Mouse (Mus musculus) heart, postnatal 4 days (tissue): Measurements from ENCODE around the gene Ffar3. TPM values are rescaled to one million over a fixed set of nuclear protein-coding genes. Genes with fewer than 3 reads are reported as not detected.

Experiments
- total RNA-seq, 2 experiments: library from RNA; stranded (reverse); gene quantifications; 2 replicates each; pipeline ENCODE4 v1.2.3; 2021

Gene Ffar3
- total RNA-seq, 2 experiments from 2014 or later, result not detected

Other genes starting within 250 kb of the Ffar3 start
- under 1 TPM; 0.62 to 0.86 TPM for gene Upk1a, start 243.3 kb downstream of the Ffar3 start, total RNA-seq
- gene Cox6b1, start 230.0 kb downstream of the Ffar3 start, total RNA-seq, result 1,000 to 10,000 TPM; 2,883 to 3,014 TPM
- gene Etv2, start 220.3 kb downstream of the Ffar3 start, total RNA-seq, result not detected
- gene Rbm42, start 205.9 kb downstream of the Ffar3 start, total RNA-seq, result 10 to 100 TPM; 58.8 to 62.2 TPM
- gene Haus5, start 191.2 kb downstream of the Ffar3 start, total RNA-seq, result 10 to 100 TPM; 13.1 to 16.6 TPM
- gene Pmis2, start 184.6 kb downstream of the Ffar3 start, total RNA-seq, result not detected
- gene 2200002J24Rik, start 157.3 kb downstream of the Ffar3 start, total RNA-seq, result not detected
- under 1 TPM; 0.14 to 0.74 TPM for gene Atp4a, start 144.0 kb downstream of the Ffar3 start, total RNA-seq
- 100 to 1,000 TPM; 208 to 221 TPM for gene Tmem147, start 126.6 kb downstream of the Ffar3 start, total RNA-seq
- not detected for gene Gapdhs, start 112.5 kb downstream of the Ffar3 start, total RNA-seq
- 1 to 10 TPM; 4.8 to 5.1 TPM for gene Sbsn, start 104.7 kb downstream of the Ffar3 start, total RNA-seq
- gene Dmkn, start 92.4 kb downstream of the Ffar3 start, total RNA-seq, result 1 to 10 TPM; 4.6 to 5.7 TPM
- not detected for gene Krtdap, start 68.3 kb downstream of the Ffar3 start, total RNA-seq
- not detected for gene Ffar2, start 32.4 kb downstream of the Ffar3 start, total RNA-seq
- not detected for gene Ffar1, start 5.4 kb upstream of the Ffar3 start, total RNA-seq
- 1 to 10 TPM in 1 of 2 experiments, under 1 TPM in 1; 0.09 to 1.2 TPM for gene Cd22, start 24.2 kb upstream of the Ffar3 start, total RNA-seq
- 1 to 10 TPM in 1 of 2 experiments, under 1 TPM in 1; 0.31 to 1.3 TPM for gene Mag, start 58.7 kb upstream of the Ffar3 start, total RNA-seq
- gene Hamp2, start 68.5 kb upstream of the Ffar3 start, total RNA-seq, result 1 to 10 TPM in 1 of 2 experiments, under 1 TPM in 1; 0.76 to 1.2 TPM
- gene Hamp, start 87.9 kb upstream of the Ffar3 start, total RNA-seq, result 1 to 10 TPM; 1.6 to 1.9 TPM
- 100 to 1,000 TPM; 100 to 103 TPM for gene Usf2, start 100.6 kb upstream of the Ffar3 start, total RNA-seq
- gene Lsr, start 117.3 kb upstream of the Ffar3 start, total RNA-seq, result 1 to 10 TPM; 5.5 to 5.6 TPM
- gene Fam187b, start 117.6 kb upstream of the Ffar3 start, total RNA-seq, result under 1 TPM; 0.36 TPM
- gene Fxyd5, start 186.3 kb upstream of the Ffar3 start, total RNA-seq, result 10 to 100 TPM; 28.9 to 31.7 TPM
- gene Fxyd7, start 195.3 kb upstream of the Ffar3 start, total RNA-seq, result 1 to 10 TPM in 1 of 2 experiments, under 1 TPM in 1; 0.98 to 2.4 TPM
- gene Fxyd1, start 201.0 kb upstream of the Ffar3 start, total RNA-seq, result 100 to 1,000 TPM; 646 to 728 TPM
- gene Lgi4, start 203.2 kb upstream of the Ffar3 start, total RNA-seq, result 1 to 10 TPM in 1 of 2 experiments, under 1 TPM in 1; 0.95 to 1.4 TPM
- gene Fxyd3, start 220.5 kb upstream of the Ffar3 start, total RNA-seq, result 1 to 10 TPM; 2.0 to 3.5 TPM